Mouse (Mus musculus): ENCODE results near the gene Ankrd39.

The Ankrd39 gene

DNA sequence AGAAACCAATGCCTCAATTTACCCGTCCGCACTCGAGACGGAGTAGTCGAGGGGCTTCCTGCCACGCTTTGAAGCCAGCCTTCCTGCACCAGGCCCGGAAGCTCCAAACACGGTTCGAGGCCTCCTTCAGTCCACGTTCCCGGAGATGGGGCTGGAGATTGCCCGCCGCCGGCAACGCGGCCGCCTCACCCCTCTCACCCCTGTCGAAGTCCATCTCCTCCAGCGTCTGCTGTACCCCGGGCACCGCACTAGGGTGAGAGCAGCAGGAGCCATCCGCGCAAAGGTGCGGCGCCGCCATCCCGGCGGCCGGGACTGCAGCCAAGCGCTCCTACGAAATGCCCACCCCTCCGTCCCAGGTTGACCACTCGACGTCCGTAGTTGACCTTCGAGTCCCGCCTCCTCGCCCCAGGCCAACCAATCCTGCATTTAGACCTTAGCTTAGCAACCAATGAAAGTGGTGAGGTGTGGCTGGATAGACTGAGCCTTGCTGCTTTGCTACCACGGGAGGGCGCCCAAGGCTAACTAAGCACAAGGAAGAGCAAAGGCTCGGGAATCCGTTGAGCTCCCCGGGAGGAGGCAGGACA lies at the start of gene Ankrd39:
Ankrd39 (minus strand) TSS at position 558 of the 584 bp plus-strand sequence.
- peak; percentile 95 for DNase-seq (ENCODE audit: low spot score)

DNA sequence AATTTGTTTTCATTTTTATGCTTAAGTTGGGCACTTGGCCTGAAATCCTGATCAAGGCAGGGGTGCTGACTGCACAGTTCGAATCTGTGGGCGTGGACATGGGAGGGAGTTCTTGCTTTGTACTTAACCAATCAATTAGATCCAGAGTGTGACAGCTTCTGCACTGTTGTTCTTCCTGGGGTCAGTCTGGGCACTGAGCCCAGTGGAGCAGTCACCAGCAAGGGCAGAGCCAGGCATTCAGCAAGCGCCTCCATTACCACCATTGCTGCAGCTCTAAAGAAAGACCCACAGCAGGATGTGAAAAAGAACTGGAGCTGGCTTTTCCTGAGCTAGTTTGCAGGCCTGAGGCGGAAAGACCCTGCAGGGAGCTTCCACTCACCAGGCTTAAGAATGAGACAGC lies 48.9 kb upstream of the Ankrd39 start:
- no peak for DNase-seq (ENCODE audit: low spot score)

DNA sequence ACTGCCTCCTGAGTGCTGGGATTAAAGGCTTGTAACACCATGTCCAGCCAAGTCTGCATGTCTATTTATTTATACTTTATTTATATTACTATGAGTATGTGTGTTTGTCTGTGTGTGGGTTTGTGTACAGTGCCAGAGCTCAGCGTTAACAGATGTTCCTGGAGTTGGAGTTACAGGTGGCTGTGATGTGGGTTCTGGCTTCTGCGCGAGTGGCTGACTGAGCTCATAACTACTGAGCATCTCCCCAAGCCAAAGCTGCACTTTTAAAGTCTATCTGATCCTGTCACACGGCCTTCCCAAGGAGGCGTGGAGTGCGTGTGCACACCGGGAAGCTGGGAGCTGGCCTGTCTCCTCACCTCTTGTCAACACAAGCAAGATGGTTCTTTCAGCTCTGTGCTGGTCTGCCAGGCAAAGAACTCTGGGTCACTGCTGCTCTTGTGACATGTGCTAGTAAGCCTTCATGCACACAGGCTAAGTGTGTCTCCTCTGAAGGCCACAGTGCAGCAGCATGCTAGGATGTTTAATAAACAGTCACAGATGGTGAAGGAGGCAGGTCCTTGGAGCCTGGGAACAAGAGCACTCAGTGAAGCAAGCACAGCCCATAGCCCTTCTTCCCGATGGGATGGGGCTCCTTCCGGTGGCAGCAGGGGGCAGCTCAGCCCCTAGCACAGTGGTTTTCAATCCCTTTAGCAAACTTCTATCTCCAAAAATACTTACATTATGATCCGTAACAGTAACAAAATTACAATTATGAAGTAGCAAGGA lies 48.1 kb upstream of the Ankrd39 start:
- DNase-seq (ENCODE audit: low spot score): no peak

DNA sequence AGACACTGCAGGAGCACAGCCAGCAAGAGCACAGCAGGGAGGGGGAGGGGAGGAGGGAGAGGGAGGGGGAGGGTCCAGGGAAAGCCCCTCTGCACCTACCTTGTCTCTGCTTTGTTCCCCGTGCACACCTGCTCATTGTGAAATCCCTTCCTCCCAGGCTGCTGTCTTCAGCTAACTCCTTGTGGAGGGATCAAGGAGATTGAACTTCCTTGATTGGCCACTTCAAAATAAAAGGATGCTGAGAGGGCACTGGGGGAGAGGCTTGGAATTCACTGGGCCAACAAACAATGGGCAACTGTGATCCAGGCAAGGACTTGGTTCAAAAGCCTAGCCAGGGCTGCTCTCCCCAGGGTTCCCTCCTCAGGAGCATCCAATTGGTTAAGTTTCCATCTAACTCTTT lies 45.9 kb upstream of the Ankrd39 start:
- no peak for DNase-seq (ENCODE audit: low spot score)

DNA sequence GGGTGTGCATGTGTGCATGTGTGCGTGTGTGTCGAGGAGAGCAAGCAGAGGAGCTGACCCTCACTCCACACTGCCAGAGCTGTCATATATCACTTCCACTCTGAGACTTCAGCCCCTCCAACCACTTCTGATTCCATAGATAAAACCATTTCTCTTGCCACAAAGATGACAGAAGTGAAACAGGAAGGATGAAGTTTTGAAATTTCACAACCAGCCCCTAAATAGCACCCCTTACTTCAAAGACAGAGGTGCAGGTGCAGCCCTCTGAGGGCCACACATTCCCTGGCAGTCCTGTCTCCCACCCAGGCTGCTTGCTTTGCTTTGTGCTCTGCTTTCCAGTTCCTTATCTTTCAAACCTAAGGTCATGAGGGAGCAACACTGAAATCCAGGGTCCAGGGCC lies 44.2 kb upstream of the Ankrd39 start:
- DNase-seq (ENCODE audit: low spot score): no peak

DNA sequence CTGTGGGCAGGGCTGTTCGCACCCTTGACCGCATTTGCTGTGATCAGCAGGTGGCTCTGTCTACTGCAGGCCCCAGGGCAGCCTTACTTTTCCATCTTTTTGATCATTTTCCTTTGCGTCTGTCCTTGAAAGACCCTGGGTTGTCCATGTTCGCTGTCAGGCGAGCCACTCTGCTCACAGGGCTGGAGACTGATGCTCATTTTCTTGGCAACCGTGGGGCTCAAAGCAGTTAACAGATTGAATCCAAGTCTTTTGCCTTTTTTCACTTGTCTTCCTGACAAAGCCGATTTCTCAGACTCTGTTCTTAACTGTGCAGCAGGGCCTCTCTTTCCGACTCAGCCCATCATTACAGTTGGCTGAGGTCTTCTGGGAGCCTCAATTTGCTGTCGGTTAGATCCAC lies 43.4 kb upstream of the Ankrd39 start:
- no peak for DNase-seq (ENCODE audit: low spot score)

DNA sequence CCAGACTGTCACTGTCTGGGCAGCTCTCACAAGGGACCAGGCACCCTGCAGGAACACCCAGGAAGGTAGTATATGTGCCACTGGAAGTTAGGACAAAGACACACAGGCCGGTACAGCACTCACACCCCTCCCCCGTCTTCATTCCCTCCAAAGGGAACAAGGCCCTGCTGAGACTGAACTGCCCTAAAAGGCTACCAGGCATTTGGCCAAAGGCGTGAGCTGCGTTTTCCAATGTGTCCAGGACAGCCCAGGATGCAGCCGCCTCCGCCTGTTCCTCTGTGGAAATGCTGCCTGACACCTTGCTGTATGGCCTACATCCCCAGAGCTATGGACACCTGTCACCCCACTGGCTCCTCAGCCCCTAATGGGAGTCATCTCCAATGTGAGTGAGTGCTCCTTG lies 42.2 kb upstream of the Ankrd39 start:
- DNase-seq (ENCODE audit: low spot score): no peak

DNA sequence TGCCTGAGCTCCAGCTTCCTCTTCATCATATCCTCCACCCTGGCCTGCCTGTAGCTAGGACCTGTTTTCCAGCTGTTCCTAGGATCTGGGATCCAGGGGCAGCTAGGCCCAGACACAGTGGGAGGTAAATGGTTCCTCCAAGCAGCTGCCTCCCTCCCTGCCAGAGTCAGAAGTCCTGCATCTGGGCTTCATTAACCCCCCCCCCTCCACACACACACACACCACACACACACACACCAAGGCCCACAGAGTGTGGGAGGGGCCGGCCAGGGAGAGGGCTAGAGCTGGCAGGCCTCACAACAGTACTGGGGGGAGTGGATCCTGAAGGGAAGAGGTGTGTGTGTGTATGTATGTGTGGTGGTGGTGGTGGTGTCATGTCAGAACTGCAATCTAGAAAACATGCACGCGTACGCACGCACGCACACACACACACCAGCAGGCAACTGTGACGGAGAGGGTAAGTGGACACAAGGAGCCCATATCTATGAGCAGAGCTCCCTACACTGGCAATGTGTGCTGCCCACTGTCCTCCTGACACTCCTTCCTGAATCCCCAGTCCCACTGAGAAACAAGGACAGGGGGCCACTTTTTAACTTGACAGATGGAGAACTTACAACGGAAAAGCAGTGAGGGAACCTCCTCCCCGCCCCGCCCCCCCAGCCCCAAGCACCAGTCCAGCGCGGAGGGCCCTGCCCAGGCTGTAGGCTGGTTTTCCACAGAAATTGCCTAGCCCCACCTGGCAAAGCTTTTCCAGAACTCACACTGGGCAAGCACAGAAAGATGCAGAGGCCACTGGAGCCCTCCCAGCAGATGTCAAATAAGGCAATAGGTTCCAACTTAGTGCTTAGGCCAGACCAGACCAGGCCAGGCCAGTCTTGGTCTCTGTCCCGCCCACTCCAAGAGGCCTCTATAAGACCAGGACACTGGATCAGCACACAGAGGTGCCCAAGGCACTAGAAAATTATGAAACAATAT lies 41.5 kb upstream of the Ankrd39 start:
- no peak for DNase-seq (ENCODE audit: low spot score)

DNA sequence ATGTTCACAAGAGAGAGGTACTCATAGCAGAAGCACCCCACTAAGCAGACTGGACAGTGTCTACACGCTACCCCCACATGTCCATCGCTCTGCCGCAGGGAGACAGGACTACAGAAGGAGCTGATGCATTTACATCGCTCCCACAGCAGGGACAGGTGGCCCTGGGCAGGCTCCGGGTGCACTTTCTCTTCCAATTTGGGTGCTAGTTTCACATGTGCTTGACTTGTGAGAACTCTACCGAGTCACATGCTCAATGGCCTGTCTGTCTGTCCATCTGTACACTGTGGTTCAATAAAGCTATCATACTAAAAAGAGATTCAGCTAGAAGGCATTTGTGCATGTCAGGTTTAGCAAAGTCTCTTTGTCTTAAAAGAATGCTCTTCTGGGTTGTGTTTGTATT lies 40.6 kb upstream of the Ankrd39 start:
- DNase-seq (ENCODE audit: low spot score): no peak

DNA sequence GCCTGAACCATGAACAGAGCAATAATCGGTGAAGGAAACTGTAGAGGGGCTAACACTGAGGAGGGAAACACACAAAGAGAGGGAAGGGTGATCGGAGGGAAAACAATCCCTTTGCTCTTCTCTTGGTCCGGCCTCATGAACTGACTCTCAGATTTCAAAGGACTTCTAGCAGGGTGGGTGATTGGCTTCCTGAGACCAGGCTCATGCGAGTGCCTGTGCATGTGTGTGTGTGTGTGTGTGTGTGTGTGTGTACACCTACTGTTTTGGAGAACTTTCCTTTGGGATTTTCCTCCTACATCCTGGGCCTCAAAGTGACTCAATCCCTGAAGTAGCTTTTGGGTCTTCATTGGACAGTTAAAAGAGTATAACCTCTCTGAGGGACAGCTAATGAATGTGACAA lies 39.0 kb upstream of the Ankrd39 start:
- no peak for DNase-seq (ENCODE audit: low spot score)

DNA sequence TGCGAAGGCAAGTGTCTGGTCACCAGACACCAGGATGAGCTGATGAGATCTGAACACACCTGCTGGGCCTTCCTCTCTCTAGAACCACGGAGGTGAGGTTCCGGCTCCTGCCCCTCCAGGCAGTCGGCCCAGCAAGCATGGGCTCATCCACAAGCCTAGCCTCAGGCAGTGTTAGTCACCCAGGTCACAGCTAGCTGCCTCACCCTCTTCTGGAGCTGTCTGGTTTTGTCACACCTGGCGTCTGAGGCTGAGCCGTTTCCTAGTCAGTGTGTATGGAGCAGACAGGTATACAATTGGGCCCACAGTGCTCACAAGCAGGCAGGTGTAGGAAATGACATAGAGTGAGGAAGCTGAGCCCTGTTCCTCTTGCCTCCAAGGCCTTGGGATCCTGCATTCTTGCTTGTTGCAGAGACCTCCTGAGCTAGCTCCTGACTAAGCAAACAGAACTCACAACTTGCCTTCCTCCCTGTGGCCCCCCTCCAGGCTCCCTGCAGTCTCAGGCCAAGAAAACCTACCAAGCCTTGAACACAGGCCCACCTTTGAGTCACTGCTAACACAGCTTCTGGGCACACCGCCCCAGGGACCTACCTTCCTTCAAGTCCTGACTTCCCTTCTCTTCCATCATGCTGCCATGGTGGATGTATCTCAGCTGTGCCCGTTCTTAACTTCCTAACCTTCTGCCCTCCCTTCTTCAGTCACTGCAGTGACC lies 36.3 kb upstream of the Ankrd39 start:
- DNase-seq (ENCODE audit: low spot score): no peak

DNA sequence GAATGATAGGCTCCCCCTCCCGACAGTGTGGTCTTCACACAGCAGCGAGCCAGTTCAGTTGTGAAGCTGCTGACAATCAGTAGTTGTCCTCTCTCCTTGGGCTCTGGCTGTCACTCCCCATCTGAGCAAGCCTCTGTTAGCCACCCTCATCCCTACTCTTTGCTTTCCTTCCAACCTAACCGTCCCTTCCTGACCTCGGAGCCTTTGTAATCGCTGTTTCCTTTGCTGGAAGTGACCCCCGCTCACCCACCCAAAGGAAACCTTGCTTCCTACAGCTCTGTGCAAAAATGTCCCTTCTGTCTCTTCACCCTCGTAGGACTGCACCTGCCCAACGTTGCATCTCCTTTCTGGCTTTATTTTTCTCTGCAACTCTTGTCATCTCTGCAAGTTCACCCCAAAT lies 35.0 kb upstream of the Ankrd39 start:
- DNase-seq (ENCODE audit: low spot score): no peak

DNA sequence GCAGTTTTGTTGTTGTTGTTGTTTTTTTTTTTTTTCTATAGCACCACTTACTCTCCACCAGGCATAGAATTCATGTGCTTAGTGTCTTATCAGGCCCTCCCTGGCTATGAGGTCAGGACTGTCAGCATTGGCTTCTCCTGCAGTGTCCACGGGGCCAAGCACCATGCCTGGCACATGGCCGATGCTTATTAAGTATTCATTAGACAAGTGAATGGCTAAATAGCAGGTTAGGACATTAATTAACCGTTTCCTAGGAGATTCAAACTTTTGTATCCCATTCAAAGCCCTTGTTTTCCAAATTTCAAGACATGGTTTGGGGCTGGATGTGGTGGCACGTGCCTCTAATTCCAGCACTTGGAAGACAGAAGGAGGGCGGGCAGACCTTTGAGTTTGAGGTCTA lies 34.0 kb upstream of the Ankrd39 start:
- DNase-seq (ENCODE audit: low spot score): no peak

DNA sequence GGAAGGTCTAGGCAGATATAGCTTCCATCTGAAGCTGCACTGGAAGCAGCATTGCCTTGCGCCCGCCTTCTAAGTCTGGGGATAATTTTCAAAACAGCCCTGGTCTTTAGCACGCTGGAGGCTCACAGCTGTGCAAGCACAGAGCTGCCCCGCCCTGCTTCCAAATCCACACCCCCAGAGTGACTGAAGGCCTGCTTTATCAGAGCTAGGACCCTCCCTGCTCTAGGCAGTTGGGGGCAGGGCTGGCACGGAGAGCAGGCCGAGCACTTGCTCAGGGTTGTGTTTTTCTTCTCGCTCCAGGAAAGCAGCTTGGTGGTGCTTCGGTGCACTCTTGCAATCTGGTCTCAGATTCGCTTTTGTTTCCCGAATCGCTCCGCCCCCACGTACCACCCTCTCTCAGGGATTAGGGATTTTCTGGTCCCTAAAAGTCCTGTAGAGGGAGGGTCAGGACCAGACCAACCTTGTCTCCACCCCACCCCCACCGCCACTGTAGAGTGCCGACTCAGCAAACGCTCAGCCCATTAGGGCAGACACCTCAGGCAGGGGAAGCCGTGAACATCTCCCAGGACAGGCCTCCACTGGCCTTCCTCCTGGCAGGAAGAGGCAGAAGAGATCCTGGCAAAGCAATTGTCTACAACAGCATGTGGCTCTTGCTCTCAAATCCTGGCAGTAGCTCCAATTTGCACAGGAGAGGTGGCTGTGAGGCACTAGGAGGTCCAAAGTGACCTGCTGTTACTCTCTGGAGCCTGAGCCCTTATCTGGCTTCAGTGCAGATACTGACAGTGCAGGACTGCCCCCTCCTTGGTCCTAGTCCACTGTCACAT lies 33.4 kb upstream of the Ankrd39 start:
- no peak for DNase-seq (ENCODE audit: low spot score)

DNA sequence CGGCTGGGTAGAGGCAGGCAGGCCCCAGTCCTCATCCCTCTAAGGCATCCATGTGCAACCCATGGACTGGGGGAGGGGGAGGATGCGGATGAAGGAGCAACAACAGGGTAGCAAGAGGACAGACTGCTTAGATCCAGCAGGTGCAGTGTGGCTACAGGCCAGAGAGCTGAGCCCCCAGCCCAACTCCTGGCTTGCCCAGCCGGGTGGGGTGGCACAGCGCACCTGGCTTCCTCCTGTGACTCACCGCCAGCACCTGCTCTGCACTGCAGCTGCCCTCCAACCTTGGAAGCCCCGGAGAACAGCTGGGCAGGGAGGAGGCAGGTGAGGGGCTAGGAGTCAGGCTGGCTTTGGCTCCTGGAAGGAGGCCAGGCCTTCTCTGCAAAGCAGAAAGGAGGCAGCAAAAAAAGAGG lies 32.7 kb upstream of the Ankrd39 start:
- no peak for DNase-seq (ENCODE audit: low spot score)

DNA sequence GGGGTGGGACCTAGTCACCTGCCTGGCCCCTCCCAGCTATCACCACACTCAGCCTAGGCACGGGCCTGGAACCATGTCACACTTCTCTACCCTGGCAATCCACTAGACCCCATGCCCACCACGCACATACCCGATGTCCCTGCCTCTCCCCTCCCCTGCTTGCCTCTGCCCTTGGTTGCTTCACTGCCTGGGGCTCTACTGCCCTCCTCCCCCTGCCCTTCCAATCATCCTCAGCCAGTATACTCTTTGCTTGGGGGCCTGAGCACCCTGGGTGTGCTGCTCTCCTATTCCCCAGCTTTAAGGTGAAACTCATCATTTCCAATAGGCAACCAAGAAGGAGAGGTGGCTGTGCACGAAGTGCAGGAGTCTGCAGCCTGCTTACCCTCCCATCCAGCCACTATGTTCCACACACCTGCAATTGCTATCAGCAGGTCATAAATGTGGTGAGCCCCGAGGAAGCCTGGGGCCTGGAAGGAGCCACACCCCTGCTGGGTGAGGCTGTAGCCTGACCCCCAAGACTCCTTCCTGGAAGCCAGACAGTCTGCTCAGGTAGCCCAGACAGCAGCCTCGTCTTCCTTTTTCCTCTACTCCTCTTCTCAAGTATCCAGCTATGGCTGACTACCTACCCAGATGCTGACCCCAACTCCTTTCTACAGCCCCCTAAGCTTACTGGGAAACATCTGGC lies 29.9 kb upstream of the Ankrd39 start:
- no peak for DNase-seq (ENCODE audit: low spot score)

DNA sequence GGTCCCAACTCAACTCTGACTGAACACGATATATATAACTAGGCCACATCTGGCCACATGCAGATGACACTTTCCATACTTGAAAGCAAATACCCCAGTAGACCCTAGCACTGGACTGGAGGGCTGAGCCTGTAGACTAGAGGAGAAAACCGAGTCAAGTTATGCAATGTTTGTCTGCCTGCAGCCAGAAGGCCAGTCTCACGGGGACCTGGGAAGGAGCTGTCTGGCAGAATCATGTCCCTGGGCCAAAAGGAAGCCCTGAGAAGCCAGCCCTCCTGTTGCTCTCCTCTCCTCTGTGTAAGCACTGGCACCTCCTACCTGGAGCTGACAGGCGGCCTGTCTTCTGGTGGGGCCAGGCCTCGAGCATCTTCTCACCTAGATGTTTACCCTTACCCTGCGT lies 28.1 kb upstream of the Ankrd39 start:
- DNase-seq (ENCODE audit: low spot score): no peak

DNA sequence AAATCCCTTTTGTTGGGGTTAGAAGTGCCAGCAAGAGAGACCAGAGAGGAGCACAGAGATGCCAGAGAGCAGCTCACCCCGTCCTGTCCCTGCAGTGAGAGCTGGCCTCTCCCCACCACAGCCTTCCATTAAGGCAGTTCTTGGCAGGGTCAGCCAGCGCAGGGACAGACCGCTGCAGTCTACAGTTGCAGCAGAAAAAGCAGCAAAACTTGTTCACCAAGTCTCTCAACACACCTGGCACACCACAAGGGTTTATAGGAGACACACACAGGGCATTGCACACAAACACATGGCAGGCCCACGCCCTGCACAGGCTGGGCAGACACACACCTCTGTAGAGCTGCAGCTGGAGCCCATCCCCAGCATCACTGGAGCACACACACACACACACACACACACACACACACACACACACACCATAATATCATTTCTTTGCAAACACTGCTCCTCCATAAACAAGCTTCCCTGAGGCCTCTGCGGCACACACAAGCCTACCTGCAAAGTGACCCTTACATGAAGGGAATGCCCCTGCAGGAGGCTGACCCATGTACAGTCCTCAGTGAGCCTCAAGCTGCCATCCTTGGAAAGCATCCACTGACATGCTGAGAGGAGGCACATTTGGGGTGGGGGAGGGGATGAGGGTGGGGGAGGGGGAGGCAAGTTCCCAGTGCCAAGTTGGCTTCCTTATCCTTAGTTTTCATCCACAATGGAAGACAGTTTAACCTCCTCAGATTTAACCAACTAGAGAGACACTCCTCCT lies 27.1 kb upstream of the Ankrd39 start:
- no peak for DNase-seq (ENCODE audit: low spot score)

DNA sequence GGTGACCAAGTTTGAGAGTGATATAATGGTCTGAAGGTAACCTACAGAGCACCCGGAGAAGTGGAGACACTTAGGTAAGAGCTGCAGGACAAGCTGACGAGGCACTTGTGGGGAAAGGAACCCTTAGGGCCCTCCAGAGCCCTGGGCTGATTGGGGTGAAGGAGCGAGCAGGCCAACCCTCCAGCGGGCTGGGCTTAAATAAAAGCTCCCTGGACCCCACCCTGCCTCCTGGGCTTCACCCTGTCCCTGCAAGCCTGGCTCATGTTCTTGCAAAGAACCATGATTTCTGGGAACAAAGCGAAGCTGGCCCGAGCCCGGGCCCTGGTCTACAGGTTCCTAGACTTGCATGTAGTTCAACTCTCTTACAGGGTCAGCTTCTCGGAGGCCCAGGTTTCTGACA lies 26.3 kb upstream of the Ankrd39 start:
- DNase-seq (ENCODE audit: low spot score): no peak

DNA sequence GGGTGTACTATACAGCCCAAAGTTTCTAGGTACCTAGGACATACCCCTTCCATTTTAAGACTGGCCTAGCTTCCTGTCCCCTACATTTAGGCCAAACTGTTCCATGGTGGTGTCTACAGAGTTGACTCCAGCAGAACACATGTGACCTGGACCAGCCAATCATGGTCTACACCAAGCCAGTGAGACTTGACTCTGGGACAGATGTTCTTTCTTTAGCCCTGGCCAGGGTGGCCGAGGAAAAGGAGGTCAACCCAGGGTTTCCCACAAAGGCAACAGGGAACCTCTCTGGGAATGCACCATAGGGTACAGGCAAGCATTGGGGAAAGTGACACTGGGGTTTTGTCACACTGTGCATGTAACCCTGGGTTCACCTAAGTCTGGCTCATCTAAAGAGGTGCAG lies 25.5 kb upstream of the Ankrd39 start:
- no peak for DNase-seq (ENCODE audit: low spot score)
